Mouse (Mus musculus): ENCODE results near the gene Sptbn4. TPM values are rescaled to one million over a fixed set of nuclear protein-coding genes. Genes with fewer than 3 reads are reported as not detected.

Gene Sptbn4
- not detected for total RNA-seq (2023)

DNA sequence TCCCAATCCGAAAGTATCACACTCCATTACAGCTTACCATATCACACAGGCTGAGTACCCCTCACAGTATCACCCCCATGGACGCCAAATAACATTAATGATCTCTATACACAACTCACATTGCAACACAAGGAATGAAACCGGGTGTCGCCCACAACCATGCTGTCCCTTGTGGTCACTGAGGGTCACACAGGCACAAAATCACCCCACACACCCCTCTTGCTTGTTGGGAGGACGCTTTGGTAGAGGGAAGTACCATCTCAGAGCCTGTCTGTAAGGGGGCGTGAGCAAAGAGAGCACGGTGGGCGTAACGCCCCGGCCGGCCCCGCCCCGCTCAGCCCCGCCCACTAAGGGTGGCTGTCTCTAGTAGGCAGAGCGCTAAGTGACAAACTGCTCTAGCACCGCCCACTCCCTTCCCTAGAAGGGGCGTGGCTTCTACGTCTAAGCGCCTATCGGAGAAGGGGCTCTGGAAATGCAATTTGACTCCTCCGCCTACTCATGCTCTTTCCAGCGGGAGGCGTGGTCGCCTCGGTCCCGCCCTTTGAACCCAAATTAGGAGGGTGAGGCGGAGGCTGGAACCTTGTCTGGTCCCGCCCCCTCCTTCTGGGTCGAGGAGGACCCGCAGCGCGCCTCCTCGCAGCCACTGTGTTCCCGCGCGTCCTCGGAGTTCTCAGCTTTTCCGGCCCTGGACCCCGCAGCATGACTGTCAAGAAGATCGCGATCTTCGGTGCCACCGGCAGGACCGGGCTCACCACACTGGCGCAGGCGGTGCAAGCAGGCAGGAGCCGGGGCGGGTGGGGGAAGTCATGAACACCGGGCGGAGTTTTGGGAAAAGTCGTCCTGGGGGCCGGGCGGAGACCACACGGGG is at the start of gene Sptbn4, which contains the start of gene Blvrb:
Gene Sptbn4, minus strand, starts transcription at position 268 of the 868 bp plus-strand sequence.
Gene Blvrb, plus strand, starts transcription at position 560 of the 868 bp plus-strand sequence.

DNA sequence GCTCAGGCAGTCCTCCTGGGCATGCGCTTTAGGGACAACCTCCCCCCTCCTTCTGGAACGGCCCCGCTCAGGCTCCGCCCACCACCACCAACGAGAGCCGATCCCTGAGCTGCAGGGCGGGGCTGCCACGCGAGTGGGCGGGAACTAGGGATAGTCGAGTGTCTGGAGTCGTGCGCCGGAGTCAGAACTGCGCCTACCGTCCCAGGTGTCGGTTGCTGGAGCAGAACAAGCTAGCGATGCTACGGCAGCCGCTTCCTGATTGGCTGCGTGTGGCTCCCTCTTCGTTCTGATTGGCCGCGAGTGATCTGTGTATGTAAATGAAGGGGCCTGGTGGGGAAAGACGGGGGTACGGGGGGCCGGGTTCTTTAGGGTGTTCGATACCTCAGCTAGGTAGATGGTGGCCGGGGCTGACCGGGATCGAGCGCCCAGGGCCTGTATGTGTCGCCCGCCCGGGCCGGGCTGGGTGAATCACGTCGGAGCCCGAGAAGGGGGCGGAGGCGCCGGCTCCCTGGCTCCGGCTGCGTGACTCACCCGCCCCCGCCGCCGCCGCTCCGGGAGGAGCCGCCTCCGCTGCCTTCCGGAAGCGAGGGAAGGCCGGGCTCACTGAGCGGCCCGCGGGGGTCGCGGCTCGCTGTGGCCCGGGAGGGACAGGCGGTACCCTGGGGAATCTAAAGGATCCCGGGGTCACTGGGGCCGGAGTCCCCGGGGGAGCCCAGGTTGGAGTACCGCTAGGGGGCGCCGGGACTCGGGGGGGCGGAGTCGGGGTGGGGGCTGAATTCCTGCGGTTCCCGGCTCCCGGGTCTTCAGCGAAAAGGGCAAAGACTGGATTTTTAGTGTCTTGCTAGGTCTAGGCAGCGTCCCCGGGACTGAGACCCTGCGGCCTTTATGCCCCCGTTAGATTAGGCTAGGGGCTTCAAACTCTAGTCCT is 39.5 kb upstream of the Sptbn4 start, which contains the start of gene Sertad1:
Gene Sertad1, plus strand, starts transcription at position 141 of the 928 bp plus-strand sequence.

GRCm38 (mm10) chr7:27473156-27473834 is 25.8 kb upstream of the Sptbn4 start, which contains the start of gene Sertad3:
Gene Sertad3 (plus strand): TSS chr7:27473768.

GRCm38 (mm10) chr7:27356861-27357594 is 90.5 kb downstream of the Sptbn4 start, which contains the start of gene Gm20479:
Gene Gm20479 (minus strand): TSS chr7:27357419.

DNA sequence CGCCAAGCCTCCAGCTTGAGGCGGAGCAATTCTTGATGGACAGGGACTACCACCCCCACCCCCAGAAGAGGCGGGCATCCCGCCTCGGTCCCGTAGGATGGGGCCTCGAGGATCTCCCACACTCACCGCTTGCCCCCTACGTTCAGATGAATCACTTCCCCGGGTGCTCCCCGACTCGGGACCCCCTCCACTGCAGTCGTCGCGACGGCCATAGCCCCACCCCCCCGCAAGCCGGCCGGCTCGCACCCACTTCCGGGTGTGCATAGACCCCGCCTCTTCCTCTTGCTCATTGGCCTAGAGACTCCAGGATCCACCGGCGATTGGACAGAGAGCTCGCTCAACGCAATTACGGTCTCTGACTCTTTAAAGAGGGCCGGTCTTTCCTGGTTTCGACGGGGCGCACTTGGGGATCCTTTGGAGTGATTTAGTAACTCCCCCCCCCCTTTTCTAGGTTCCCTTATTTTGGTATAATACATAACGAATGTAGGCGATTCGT is 91.7 kb downstream of the Sptbn4 start, which contains the start of gene Shkbp1:
Gene Shkbp1, minus strand, starts transcription at position 275 of the 496 bp plus-strand sequence.

DNA sequence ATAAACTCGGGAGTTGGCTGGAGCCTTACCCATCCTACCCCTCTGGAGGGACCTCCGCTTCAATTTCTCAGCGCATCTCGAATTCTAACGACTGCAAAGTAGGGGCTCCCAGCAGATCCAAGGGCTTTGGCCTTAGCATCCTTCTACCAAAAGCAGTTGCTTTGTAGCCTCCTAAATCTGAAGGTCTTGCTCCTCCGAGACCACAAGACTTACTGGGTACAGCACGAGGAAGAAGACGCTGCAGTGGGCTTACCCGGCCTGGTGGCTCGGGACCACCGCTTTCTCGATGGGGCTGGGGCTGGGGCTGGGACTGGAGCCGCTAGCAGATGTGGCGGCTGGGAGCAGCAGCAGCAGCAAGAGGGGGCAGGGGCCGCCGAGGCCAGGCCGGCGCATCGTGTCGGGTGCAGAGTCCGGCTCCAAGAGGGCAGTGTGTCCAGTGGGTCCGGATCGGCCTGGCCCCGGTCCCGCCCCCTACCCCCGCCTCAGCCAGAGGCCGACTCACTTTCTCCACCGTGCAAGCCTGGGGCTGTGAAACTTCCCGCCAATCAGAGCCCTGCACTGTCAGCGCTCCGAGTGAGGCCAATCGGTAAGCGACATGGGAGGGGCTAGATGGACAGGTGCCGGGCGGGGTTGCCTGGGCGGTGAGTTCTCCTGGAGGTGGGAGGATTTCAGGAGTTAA is 110.2 kb downstream of the Sptbn4 start, which contains the start of gene Ltbp4:
Gene Ltbp4, minus strand, starts transcription at position 518 of the 679 bp plus-strand sequence.

Other genes starting within 250 kb of the Sptbn4 start
- 15.0 TPM for gene Itpkc, start 219.0 kb downstream of the Sptbn4 start, total RNA-seq (2023)
- gene Coq8b, start 214.7 kb downstream of the Sptbn4 start, total RNA-seq (2023), result 18.0 TPM
- gene Numbl, start 189.3 kb downstream of the Sptbn4 start, total RNA-seq (2023), result 2.4 TPM
- 8.7 TPM for gene Ltbp4, start 110.0 kb downstream of the Sptbn4 start, total RNA-seq (2023)
- gene Shkbp1, start 91.7 kb downstream of the Sptbn4 start, total RNA-seq (2023), result 70.0 TPM
- 5.5 TPM for gene Gm20479, start 90.3 kb downstream of the Sptbn4 start, total RNA-seq (2023)
- gene Blvrb, start 292 bp upstream of the Sptbn4 start, total RNA-seq (2023), result 14.0 TPM
- 12.6 TPM for gene Sertad3, start 26.1 kb upstream of the Sptbn4 start, total RNA-seq (2023)
- gene Sertad1, start 39.2 kb upstream of the Sptbn4 start, total RNA-seq (2023), result 53.7 TPM
- gene Prx, start 51.6 kb upstream of the Sptbn4 start, total RNA-seq (2023), result 1.9 TPM
- gene Hipk4, start 75.6 kb upstream of the Sptbn4 start, total RNA-seq (2023), result 0.24 TPM
- 126 TPM for gene Pld3, start 105.5 kb upstream of the Sptbn4 start, total RNA-seq (2023)
- 21.8 TPM for gene 2310022A10Rik, start 105.5 kb upstream of the Sptbn4 start, total RNA-seq (2023)
- gene Akt2, start 143.9 kb upstream of the Sptbn4 start, total RNA-seq (2023), result 137 TPM
- not detected for gene Ttc9b, start 206.2 kb upstream of the Sptbn4 start, total RNA-seq (2023)
- 16.1 TPM for gene Map3k10, start 226.9 kb upstream of the Sptbn4 start, total RNA-seq (2023)
- gene Zfp607b, start 241.7 kb upstream of the Sptbn4 start, total RNA-seq (2023), result 0.80 TPM

All from CD4-positive naive resting alpha-beta T cell, adult 57 days (primary cell).